Mouse (Mus musculus) liver, embryonic 14.5 days (tissue): ENCODE measurements around the gene Cfap299. TPM values are rescaled to one million over a fixed set of nuclear protein-coding genes. Genes with fewer than 3 reads are reported as not detected.
A peak's percentile ranks its signal among the peaks of the same experiment; 100 is the strongest.

Experiments used
- ATAC-seq: fragments of 200-750 bp; cut with Nextera tagmentation; 2 replicates; pipeline ENCODE4 v1.8.0; 2017; ENCODE audit warnings: moderate number of reproducible peaks, mild to moderate bottlenecking, moderate library complexity; ENCODE audit not compliant: insufficient read depth
- DNase-seq, 3 experiments: peaks; one replicate each; pipeline ENCODE4 v3.0.0-alpha.2; 2012 to 2013; ENCODE audit warnings: low read depth in 3 of 3, low spot score in 3 of 3
- H3K27ac ChIP-seq: fragments of 300-500 bp; sonication (generic); 2 replicates; pipeline ENCODE4 v1.5.1; 2014; ENCODE audit warnings: moderate library complexity, mild to moderate bottlenecking, control low read depth, inconsistent platforms
- H3K27me3 ChIP-seq: fragments of 300-500 bp; sonication (generic); 2 replicates; pipeline ENCODE4 v1.6.1; 2014; ENCODE audit warnings: mild to moderate bottlenecking, low read length, moderate library complexity; ENCODE audit not compliant: control insufficient read depth, insufficient read depth
- H3K36me3 ChIP-seq: fragments of 300-500 bp; sonication (generic); replicated peaks from 2 replicates; pipeline ENCODE4 v1.6.1; 2014; ENCODE audit warnings: low read depth; ENCODE audit not compliant: control insufficient read depth, insufficient read depth
- H3K4me1 ChIP-seq, 2 experiments: fragments of 200-500 bp in 1 of 2; fragments of 300-500 bp in 1 of 2; sonication (generic) in 1 of 2; replicated peaks; 2 replicates each; pipeline ENCODE4 v1.6.1; 2012 to 2014; ENCODE audit warnings: antibody characterized with exemption in 1 of 2, inconsistent platforms in 1 of 2, low read length in 1 of 2; ENCODE audit not compliant: control insufficient read depth in 2 of 2, insufficient read depth in 2 of 2
- H3K4me2 ChIP-seq: fragments of 300-500 bp; sonication (generic); 2 replicates; pipeline ENCODE4 v1.6.1; 2014; ENCODE audit warnings: low read depth, mild to moderate bottlenecking, control low read depth, moderate library complexity
- H3K4me3 ChIP-seq, 2 experiments: fragments of 200-500 bp in 1 of 2; fragments of 300-500 bp in 1 of 2; sonication (generic) in 1 of 2; 2 replicates each; pipeline ENCODE4 v1.5.1; 2012 to 2014; ENCODE audit warnings: low read depth in 2 of 2, low read length in 2 of 2, mild to moderate bottlenecking in 2 of 2, control low read depth in 1 of 2, inconsistent platforms in 1 of 2, moderate library complexity in 1 of 2; ENCODE audit not compliant: insufficient read depth in 1 of 2
- H3K9ac ChIP-seq: fragments of 300-500 bp; sonication (generic); replicated peaks from 2 replicates; pipeline ENCODE4 v1.6.1; 2014; ENCODE audit warnings: mild to moderate bottlenecking, control low read depth, moderate library complexity
- H3K9me3 ChIP-seq: fragments of 300-500 bp; sonication (generic); 2 replicates; pipeline ENCODE4 v1.6.1; 2016; ENCODE audit warnings: low read length, mixed read lengths; ENCODE audit not compliant: control insufficient read depth
- CTCF ChIP-seq: IDR thresholded peaks from 2 replicates; pipeline ENCODE4 v1.5.1; 2016; ENCODE audit warnings: antibody characterized with exemption, low read depth, control low read depth
- EP300 ChIP-seq: IDR thresholded peaks from 2 replicates; pipeline ENCODE4 v1.6.1; 2016; ENCODE audit warnings: antibody characterized with exemption, low read depth
- WGBS: fragments of 180-500 bp; shearing (Covaris S2); extraction: QIAGEN DNeasy Blood & Tissue Kit; methylation state at CpG from one replicate; pipeline ENCODE4 v1.1.7; 2014; ENCODE audit not compliant: insufficient replicate concordance; 5-methylcytosine and 5-hydroxymethylcytosine counted together
- polyA plus RNA-seq, 2 experiments: library from polyadenylated mRNA; depleted of rRNA in 1 of 2; stranded (reverse) in 1 of 2; unstranded in 1 of 2; fragments of >200 nt; fragmentation: Nextera tagmentation in 1 of 2; extraction: Ambion mirVana in 1 of 2; gene quantifications; 2 replicates each; pipeline versions ENCODE4 v1.2.1 to v1.2.3; 2012 to 2014

The Cfap299 gene
- polyA plus RNA-seq (2012; rRNA removed) (not detected in 2 replicates), polyA plus RNA-seq (2014; fragmentation: Nextera tagmentation; extraction: Ambion mirVana) (not detected in 2 replicates)

DNA sequence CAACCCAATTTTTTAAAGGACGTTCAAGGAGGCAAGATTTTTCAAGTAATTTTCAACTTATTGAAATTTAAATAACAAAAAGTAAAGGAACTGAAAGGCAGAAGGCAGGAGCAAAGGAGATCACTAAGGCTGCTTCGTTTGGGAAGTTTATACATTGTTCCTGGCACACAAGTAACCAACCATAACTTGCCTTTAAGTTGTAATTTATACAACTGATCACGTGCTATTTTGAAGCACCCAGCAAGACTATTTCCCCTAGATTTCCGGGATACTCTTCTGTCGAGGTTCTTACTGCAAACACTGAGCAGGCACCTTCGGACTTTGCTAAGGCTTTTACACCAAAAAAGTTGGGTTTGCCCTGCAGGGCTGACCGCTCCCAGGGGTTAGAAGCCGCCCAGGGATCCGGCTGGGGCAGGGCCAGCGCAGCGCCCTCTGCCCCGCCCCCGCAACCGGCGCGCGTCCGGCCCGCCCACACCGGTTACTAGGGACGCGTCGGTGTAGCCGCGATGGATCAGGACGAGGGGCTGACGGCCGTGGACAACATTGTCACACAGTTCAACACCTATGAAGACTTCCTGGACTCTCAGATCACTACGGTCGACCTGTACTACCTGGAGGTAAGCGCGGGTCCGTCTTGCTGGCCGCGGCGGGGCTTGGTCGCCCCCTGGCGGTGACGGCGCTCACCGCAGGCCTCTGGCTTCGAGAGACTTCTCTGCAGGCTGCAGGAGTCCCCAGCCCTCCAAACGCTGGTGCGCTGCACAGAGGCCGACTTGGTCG, at the start of gene Cfap299:
TSS of gene Cfap299 (plus strand) at position 457 of the 777 bp plus-strand sequence.
- TF ChIP-seq EP300 (no peak), CTCF (peak; percentile 94)
- peak within 1 kb of the TSS; percentile 56 for H3K4me2 ChIP-seq
- no peak within 1 kb of the TSS for H3K9ac ChIP-seq
- WGBS, result 2% methylated on average over 46 of the region's 46 CpGs
- H3K36me3 ChIP-seq, result no peaks in the 10 kb centered on the region
- DNase-seq (peak in 2 of 3 experiments; percentile 14 to 16), ATAC-seq (peak; percentile 82)
- no peak within 1 kb of the TSS for H3K27ac ChIP-seq
- peak within 1 kb of the TSS; percentile 39 to 73 for H3K4me3 ChIP-seq
- no peaks in the 10 kb centered on the region for H3K9me3 ChIP-seq
- H3K4me1 ChIP-seq, result no peaks in the 10 kb centered on the region
- no peaks in the 10 kb centered on the region for H3K27me3 ChIP-seq

DNA sequence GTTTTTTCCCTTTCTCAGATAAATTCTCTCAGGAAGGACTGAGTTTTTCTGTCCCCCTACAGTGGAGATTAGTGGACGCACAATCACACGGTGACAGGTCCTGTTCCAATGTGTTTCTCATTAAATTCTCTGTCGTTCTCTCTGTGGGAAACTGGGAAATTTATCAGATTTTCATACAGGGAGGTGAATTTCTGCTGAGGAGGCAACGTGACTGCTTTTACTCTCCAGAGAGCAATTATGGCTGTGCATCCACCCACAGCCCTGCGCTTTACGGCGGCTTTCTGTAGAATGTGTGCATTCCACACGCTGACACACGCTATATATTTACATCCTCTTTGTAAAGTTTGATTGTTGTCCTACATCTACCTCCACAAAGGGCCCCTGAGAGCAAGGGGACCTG, 47.1 kb upstream of the Cfap299 start:
- no peaks in the 10 kb centered on the region for H3K9me3 ChIP-seq
- H3K9ac ChIP-seq, result no peak overlapping the region
- 63% methylated on average over 9 of the region's 9 CpGs for WGBS

DNA sequence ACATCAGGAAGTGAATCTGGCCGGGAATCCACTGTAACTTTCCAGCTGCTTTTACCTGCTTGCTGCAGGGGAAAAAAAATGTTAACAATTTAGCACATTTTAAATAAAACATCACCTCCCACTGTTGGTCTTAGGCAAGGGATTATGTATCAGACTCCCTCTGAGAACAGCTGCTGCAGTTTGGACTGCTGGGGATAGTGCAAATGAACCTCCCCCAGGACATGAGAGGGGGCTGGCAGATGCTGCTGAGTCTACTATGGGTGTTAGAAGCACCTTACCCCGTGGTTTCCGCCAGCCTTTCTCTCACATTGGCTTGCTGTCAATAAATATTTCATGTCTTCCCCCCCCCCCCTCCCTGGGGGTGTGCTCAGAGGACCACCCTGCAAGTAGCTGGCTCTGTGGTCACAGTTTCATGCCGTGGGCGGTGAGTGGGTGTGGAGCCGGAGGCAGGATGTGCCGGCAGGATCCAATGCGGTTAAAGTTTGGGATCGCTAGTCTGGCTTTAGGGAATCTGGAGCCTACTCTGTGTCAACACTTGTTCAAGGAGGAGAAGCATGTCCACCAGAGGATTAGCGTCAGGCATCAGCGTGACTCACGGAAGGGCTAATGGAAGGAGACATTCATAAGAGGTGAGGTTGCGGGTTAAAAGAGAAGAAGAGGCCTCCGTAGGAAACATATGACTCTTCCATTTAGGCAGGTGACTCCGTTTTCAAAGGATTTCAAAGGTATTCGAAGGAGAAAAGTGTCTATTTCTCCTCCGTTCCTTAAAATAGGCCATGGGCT, 45.2 kb upstream of the Cfap299 start:
- Histone ChIP-seq H3K9me3 (no peaks in the 10 kb centered on the region), H3K36me3 (no peaks in the 10 kb centered on the region), H3K9ac (no peak overlapping the region), H3K4me3 (no peak overlapping the region), H3K4me2 (no peak overlapping the region), H3K27me3 (no peaks in the 10 kb centered on the region), H3K4me1 (no peaks in the 10 kb centered on the region), H3K27ac (no peak overlapping the region)
- 28% methylated on average over 17 of the region's 17 CpGs for WGBS
- TF ChIP-seq EP300, result no peak
- no peak for TF ChIP-seq CTCF
- DNase-seq (no peak), ATAC-seq (no peak)

More for the DNA sequence above, 47.1 kb upstream of the Cfap299 start:
- H3K4me2 ChIP-seq, result no peak overlapping the region
- no peak for ATAC-seq
- H3K4me3 ChIP-seq, result no peak overlapping the region
- H3K4me1 ChIP-seq, result no peaks in the 10 kb centered on the region
- no peak overlapping the region for H3K27ac ChIP-seq
- no peak for DNase-seq
- no peaks in the 10 kb centered on the region for H3K36me3 ChIP-seq
- TF ChIP-seq EP300, result no peak
- no peak for TF ChIP-seq CTCF
- no peaks in the 10 kb centered on the region for H3K27me3 ChIP-seq

DNA sequence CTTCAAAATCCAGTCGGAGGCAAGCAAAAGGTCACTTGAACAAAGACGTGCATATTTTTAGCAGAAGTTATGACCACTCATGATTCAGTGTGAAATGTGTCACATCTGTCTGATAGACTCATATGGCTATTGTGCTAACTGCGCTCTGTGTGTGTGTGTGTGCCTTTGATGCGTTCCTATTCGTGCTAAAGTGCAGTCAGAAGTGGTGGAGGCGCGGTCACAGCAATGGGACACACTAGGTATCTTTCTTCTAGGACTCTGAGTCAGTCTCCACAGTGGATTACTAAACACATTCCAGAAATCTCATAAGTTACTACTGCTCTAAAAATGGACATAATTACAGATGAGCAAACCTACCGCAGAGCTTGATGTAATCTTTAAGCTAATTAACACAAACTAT, 38.5 kb upstream of the Cfap299 start:
- Histone ChIP-seq H3K27ac (no peak overlapping the region), H3K4me1 (no peaks in the 10 kb centered on the region), H3K36me3 (no peaks in the 10 kb centered on the region), H3K4me2 (no peak overlapping the region), H3K4me3 (no peak overlapping the region), H3K9ac (no peak overlapping the region), H3K9me3 (no peaks in the 10 kb centered on the region), H3K27me3 (peaks cover 6% of the 10 kb centered on the region)
- no peak for ATAC-seq
- TF ChIP-seq EP300 (no peak), CTCF (no peak)
- WGBS, result 71% methylated on average over 8 of the region's 8 CpGs
- DNase-seq, result no peak
